Mouse (Mus musculus) kidney, embryonic 14.5 days (tissue): ENCODE measurements around the gene Bcdin3d. TPM values are rescaled to one million over a fixed set of nuclear protein-coding genes. Genes with fewer than 3 reads are reported as not detected.

Experiments used
- ATAC-seq: fragments of 200-750 bp; cut with Nextera tagmentation; 2 replicates; pipeline ENCODE4 v1.8.0; 2017; ENCODE audit warnings: moderate number of reproducible peaks, mild to moderate bottlenecking, moderate TSS enrichment, moderate library complexity; ENCODE audit not compliant: low FRiP score, low TSS enrichment
- H3K27ac ChIP-seq: fragments of 300-500 bp; sonication (generic); 2 replicates; pipeline ENCODE4 v1.5.1; 2014; ENCODE audit warnings: low read depth, mild to moderate bottlenecking, low read length, moderate library complexity, mixed read lengths
- H3K27me3 ChIP-seq: fragments of 300-500 bp; sonication (generic); 2 replicates; pipeline ENCODE4 v1.6.1; 2014; ENCODE audit warnings: mild to moderate bottlenecking, low read length; ENCODE audit not compliant: control insufficient read depth, insufficient read depth
- H3K36me3 ChIP-seq: fragments of 300-500 bp; sonication (generic); 2 replicates; pipeline ENCODE4 v1.6.1; 2014; ENCODE audit warnings: low read length, mixed read lengths; ENCODE audit not compliant: control insufficient read depth, insufficient read depth
- H3K4me1 ChIP-seq: fragments of 300-500 bp; sonication (generic); 2 replicates; pipeline ENCODE4 v1.6.1; 2014; ENCODE audit warnings: low read length, mixed read lengths; ENCODE audit not compliant: control insufficient read depth, insufficient read depth
- H3K4me2 ChIP-seq: fragments of 300-500 bp; sonication (generic); replicated peaks from 2 replicates; pipeline ENCODE4 v1.6.1; 2014; ENCODE audit warnings: low read depth, mild to moderate bottlenecking, low read length
- H3K4me3 ChIP-seq: fragments of 300-500 bp; sonication (generic); 2 replicates; pipeline ENCODE4 v1.5.1; 2014; ENCODE audit warnings: mild to moderate bottlenecking, low read length
- H3K9ac ChIP-seq: fragments of 300-500 bp; sonication (generic); 2 replicates; pipeline ENCODE4 v1.6.1; 2014; ENCODE audit warnings: low read depth, mild to moderate bottlenecking, low read length, moderate library complexity
- H3K9me3 ChIP-seq: fragments of 300-500 bp; sonication (generic); 2 replicates; pipeline ENCODE4 v1.6.1; 2016; ENCODE audit warnings: low read length; ENCODE audit not compliant: control insufficient read depth
- WGBS: fragments of 180-500 bp; shearing (Covaris S2); extraction: QIAGEN DNeasy Blood & Tissue Kit; methylation state at CpG from one replicate; pipeline ENCODE4 v1.1.7; 2014; 5-methylcytosine and 5-hydroxymethylcytosine counted together
- polyA plus RNA-seq: library from polyadenylated mRNA; unstranded; fragments of >200 nt; fragmentation: Nextera tagmentation; extraction: Ambion mirVana; gene quantifications from 2 replicates; pipeline ENCODE4 v1.2.1, GENCODE M21; 2014

The Bcdin3d gene
- 13.2 and 16.9 TPM in 2 replicates for polyA plus RNA-seq

GRCm38 (mm10) chr15:99474576-99474926 is at the start of gene Bcdin3d:
Bcdin3d (minus strand) TSS chr15:99474730.
- under 1% methylated on average over 26 of the region's 26 CpGs for WGBS
- Histone ChIP-seq H3K4me2 (peak within 1 kb of the TSS; percentile 57), H3K27me3 (no peaks in the 10 kb centered on the region), H3K9ac (peak within 1 kb of the TSS; percentile 83), H3K4me1 (peaks cover 7% of the 10 kb centered on the region; the same call in 1 of the 2 replicates), H3K4me3 (peak within 1 kb of the TSS; percentile 72), H3K9me3 (no peaks in the 10 kb centered on the region), H3K36me3 (peaks cover 4% of the 10 kb centered on the region; the same call in 1 of the 2 replicates), H3K27ac (peak within 1 kb of the TSS; percentile 87)
- ATAC-seq = peak; percentile 85

- H3K27ac ChIP-seq = no peak overlapping the region
- H3K9ac ChIP-seq = no peak overlapping the region
- H3K36me3 ChIP-seq = no peaks in the 10 kb centered on the region
- 79% methylated on average over 7 of the region's 7 CpGs for WGBS
- H3K27me3 ChIP-seq = no peaks in the 10 kb centered on the region; the same call in none of the 2 replicates
- no peak for ATAC-seq
- H3K4me1 ChIP-seq = 0 out of 2 replicates have a peak, but pooled peaks cover 6% of the 10 kb centered on the region
- no peak overlapping the region for H3K4me2 ChIP-seq
- no peaks in the 10 kb centered on the region for H3K9me3 ChIP-seq
- no peak overlapping the region for H3K4me3 ChIP-seq
These were observed 45.8 kb upstream of the Bcdin3d start for GRCm38 (mm10) chr15:99520306-99520705.

- H3K36me3 ChIP-seq = no peaks in the 10 kb centered on the region
- no peak overlapping the region for H3K4me2 ChIP-seq
- no peak for ATAC-seq
- H3K4me1 ChIP-seq = 0 out of 2 replicates have a peak, but pooled peaks cover 6% of the 10 kb centered on the region
- H3K27ac ChIP-seq = no peak overlapping the region
- no peak overlapping the region for H3K9ac ChIP-seq
- no peak overlapping the region for H3K4me3 ChIP-seq
- no peaks in the 10 kb centered on the region; the same call in none of the 2 replicates for H3K27me3 ChIP-seq
- WGBS = 95% methylated on average over 9 of the region's 9 CpGs
- H3K9me3 ChIP-seq = no peaks in the 10 kb centered on the region
These were observed 45.1 kb upstream of the Bcdin3d start for GRCm38 (mm10) chr15:99519626-99520025.

GRCm38 (mm10) chr15:99517715-99518114 is 43.2 kb upstream of the Bcdin3d start:
- ATAC-seq = no peak
- H3K4me3 ChIP-seq = no peak overlapping the region
- H3K9ac ChIP-seq = no peak overlapping the region
- no peak overlapping the region for H3K27ac ChIP-seq
- no peaks in the 10 kb centered on the region for H3K36me3 ChIP-seq
- H3K27me3 ChIP-seq = no peaks in the 10 kb centered on the region; the same call in none of the 2 replicates
- H3K4me1 ChIP-seq = 0 out of 2 replicates have a peak, but pooled peaks cover 9% of the 10 kb centered on the region
- H3K9me3 ChIP-seq = no peaks in the 10 kb centered on the region
- no peak overlapping the region for H3K4me2 ChIP-seq
- WGBS = 63% methylated on average over 7 of the region's 7 CpGs

- 26% methylated on average over 8 of the region's 8 CpGs for WGBS
- ATAC-seq = no peak
These were observed 42.2 kb upstream of the Bcdin3d start for GRCm38 (mm10) chr15:99516715-99517114.

GRCm38 (mm10) chr15:99511797-99512525 is 37.4 kb upstream of the Bcdin3d start:
- 79% methylated on average over 15 of the region's 15 CpGs for WGBS
- Histone ChIP-seq H3K27me3 (no peaks in the 10 kb centered on the region; the same call in 1 of the 2 replicates), H3K27ac (no peak overlapping the region), H3K9me3 (no peaks in the 10 kb centered on the region), H3K4me1 (0 out of 2 replicates have a peak, but pooled peaks cover 9% of the 10 kb centered on the region), H3K36me3 (no peaks in the 10 kb centered on the region), H3K9ac (no peak overlapping the region), H3K4me2 (no peak overlapping the region), H3K4me3 (no peak overlapping the region)
- no peak for ATAC-seq

More at GRCm38 (mm10) chr15:99516715-99517114, 42.2 kb upstream of the Bcdin3d start:
- Histone ChIP-seq H3K9me3 (no peaks in the 10 kb centered on the region), H3K27ac (no peak overlapping the region), H3K27me3 (no peaks in the 10 kb centered on the region; the same call in none of the 2 replicates), H3K4me2 (no peak overlapping the region), H3K4me3 (no peak overlapping the region), H3K9ac (no peak overlapping the region), H3K36me3 (no peaks in the 10 kb centered on the region), H3K4me1 (0 out of 2 replicates have a peak, but pooled peaks cover 9% of the 10 kb centered on the region)

- Histone ChIP-seq H3K9me3 (no peaks in the 10 kb centered on the region), H3K9ac (no peak overlapping the region), H3K4me1 (peaks cover 12% of the 10 kb centered on the region), H3K4me2 (no peak overlapping the region), H3K36me3 (no peaks in the 10 kb centered on the region), H3K27ac (no peak overlapping the region), H3K27me3 (no peaks in the 10 kb centered on the region; the same call in 1 of the 2 replicates), H3K4me3 (no peak overlapping the region)
- 82% methylated on average over 3 of the region's 3 CpGs for WGBS
- no peak for ATAC-seq
These were observed 36.1 kb upstream of the Bcdin3d start for GRCm38 (mm10) chr15:99510621-99511020.

GRCm38 (mm10) chr15:99509840-99510239 is 35.3 kb upstream of the Bcdin3d start:
- ATAC-seq = no peak
- Histone ChIP-seq H3K27ac (no peak overlapping the region), H3K4me2 (no peak overlapping the region), H3K9me3 (no peaks in the 10 kb centered on the region), H3K4me1 (peaks cover 20% of the 10 kb centered on the region), H3K36me3 (no peaks in the 10 kb centered on the region), H3K9ac (no peak overlapping the region), H3K27me3 (no peaks in the 10 kb centered on the region), H3K4me3 (no peak overlapping the region)
- 82% methylated on average over 7 of the region's 7 CpGs for WGBS
